Mouse (Mus musculus) bone marrow macrophage, adult 2 months (primary cell): Measurements from ENCODE around the gene E2f8. TPM values are rescaled to one million over a fixed set of nuclear protein-coding genes. Genes with fewer than 3 reads are reported as not detected.

Experiments
- H3K27ac ChIP-seq: 2 replicates; pipeline ENCODE4 v1.5.1; 2012; ENCODE audit warnings: low read depth, low read length; ENCODE audit not compliant: insufficient read depth
- H3K4me1 ChIP-seq: 2 replicates; pipeline ENCODE4 v1.6.1; 2012; ENCODE audit warnings: low read length; ENCODE audit not compliant: control insufficient read depth, insufficient read depth
- H3K4me3 ChIP-seq: 2 replicates; pipeline ENCODE4 v1.5.1; 2012; ENCODE audit warnings: mild to moderate bottlenecking, low read length, moderate library complexity; ENCODE audit not compliant: insufficient read depth
- CTCF ChIP-seq: IDR thresholded peaks from 2 replicates; pipeline ENCODE4 v1.5.1; 2012; ENCODE audit warnings: low read depth, mild to moderate bottlenecking, low read length, moderate library complexity
- POLR2A ChIP-seq: IDR thresholded peaks from 2 replicates; pipeline ENCODE4 v1.6.1; 2012; ENCODE audit warnings: mild to moderate bottlenecking, low read depth, low read length, borderline replicate concordance
- polyA plus RNA-seq: library from polyadenylated mRNA; stranded (reverse); fragments of >200 nt; gene quantifications from 2 replicates; pipeline ENCODE4 v1.2.4, GENCODE M21; 2012; ENCODE audit not compliant: missing spikeins, insufficient read depth, insufficient read length

E2f8 gene
- polyA plus RNA-seq, 1 experiment: 21.1 TPM

- peak overlapping the region; percentile 74 for H3K27ac ChIP-seq
Measured at GRCm38 (mm10) chr7:48909342-48909671, 27.9 kb upstream of the E2f8 start.

GRCm38 (mm10) chr7:48908521-48909341, 27.3 kb upstream of the E2f8 start, which contains the start of gene Nav2:
Nav2 (plus strand) TSS chr7:48908716.
- Histone ChIP-seq H3K4me1 (peaks cover 15% of the 10 kb centered on the region), H3K27ac (peak within 1 kb of the TSS; percentile 74), H3K4me3 (no peak within 1 kb of the TSS; the same call in 1 of the 2 replicates)
- no peak for TF ChIP-seq POLR2A
- no peak for TF ChIP-seq CTCF

More at GRCm38 (mm10) chr7:48909342-48909671, 27.9 kb upstream of the E2f8 start:
- Histone ChIP-seq H3K4me3 (no peak overlapping the region), H3K4me1 (peaks cover 15% of the 10 kb centered on the region)
- no peak for TF ChIP-seq POLR2A
- no peak for TF ChIP-seq CTCF

- TF ChIP-seq CTCF: no peak
- no peak for TF ChIP-seq POLR2A
- Histone ChIP-seq H3K27ac (no peak overlapping the region), H3K4me3 (no peak overlapping the region), H3K4me1 (no peaks in the 10 kb centered on the region)
Measured at GRCm38 (mm10) chr7:48902454-48902853, 21.1 kb upstream of the E2f8 start.

DNA sequence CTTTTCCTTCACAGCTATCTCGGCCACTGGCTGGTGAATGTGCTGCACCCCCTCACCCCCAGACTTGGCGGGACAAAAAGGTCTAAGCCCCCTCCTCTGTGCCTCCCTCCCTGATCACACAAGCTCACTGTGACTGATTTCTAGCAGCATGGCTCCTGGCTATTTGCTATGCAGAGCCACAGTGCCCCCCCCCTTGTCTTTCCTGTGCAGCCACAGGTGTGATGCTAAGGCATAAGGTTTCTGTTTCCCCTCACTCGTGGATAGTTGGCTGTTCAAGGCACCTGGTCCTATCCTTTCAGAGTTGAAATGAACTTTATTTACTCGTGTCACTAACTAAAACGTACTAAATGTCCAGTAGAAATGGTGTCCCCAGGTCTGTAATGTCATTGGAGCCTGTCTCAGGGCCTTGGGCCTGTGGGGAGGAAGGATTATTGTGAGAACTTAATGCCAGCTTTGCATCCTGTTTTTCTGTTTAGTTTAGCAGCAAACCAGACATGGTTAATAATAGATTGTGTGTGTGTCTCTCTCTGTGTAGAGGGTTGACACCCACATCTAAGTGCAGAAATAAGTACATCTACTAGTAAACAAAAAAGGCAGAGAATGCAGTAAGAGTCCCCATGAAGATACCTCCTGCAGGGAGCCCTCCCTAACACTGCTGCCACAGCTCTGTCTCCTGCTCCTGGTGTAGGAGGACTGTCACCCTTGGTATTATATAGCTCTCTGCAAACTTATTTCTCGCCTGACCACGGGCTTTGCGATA, 19.2 kb upstream of the E2f8 start:
- 0 out of 2 replicates have a peak, but pooled peaks cover 2% of the 10 kb centered on the region for H3K4me1 ChIP-seq

DNA sequence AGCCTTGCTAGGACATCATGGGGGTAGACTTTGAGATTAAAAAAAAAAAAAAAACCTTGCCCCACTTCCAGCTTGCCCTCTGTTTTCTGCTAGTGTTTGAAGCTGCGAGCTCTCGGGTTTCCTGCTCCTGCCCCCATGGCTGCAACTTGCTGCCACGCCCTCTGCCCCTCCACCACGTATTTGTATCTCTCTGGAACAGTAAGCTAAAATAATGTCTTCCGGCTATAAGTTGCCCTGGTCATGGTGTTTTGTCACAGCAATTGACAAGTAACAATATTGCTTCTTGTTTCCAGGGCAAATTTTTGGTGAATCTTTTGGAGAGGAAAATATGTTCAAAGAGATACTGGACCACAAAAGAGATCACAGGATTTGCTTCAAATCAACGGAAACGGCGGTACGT, 17.0 kb upstream of the E2f8 start:
- no peak for TF ChIP-seq CTCF
- no peak for TF ChIP-seq POLR2A
- H3K4me1 ChIP-seq: peaks cover 5% of the 10 kb centered on the region; the same call in 1 of the 2 replicates

More for the DNA sequence above, 19.2 kb upstream of the E2f8 start:
- no peak for TF ChIP-seq CTCF
- Histone ChIP-seq H3K27ac (no peak overlapping the region), H3K4me3 (no peak overlapping the region)

DNA sequence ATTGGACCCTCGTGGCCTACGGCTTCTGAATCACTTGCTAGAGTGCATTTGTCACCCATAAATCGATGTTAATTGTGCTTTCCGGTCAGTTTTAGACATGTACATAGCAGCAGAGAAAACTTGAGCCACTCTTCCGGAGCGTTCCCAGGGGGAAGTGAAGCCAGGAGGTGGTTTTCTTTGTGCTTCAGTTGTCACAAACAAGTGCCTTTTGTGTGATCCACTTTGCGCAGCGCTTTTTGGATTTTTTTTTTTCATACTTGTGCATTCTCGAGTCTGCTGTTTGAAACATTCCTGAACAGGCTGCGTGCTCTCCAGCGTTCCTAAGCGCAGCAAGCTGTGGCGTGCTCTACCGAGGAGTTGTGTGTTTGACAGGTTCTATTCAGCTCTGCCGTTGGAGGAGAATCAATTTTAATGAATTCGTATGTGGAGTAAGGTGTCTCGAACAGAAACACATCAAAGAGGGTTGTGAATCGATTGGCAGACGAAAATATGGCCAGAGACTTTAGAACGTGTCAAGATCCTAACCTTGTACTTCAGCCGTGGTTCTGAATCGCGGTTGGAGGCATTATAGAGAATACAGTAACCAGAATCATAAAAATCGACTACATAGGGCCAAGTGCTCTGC, 16.3 kb upstream of the E2f8 start:
- H3K4me1 ChIP-seq: peaks cover 5% of the 10 kb centered on the region; the same call in 1 of the 2 replicates
- TF ChIP-seq POLR2A (no peak), CTCF (no peak)
- H3K27ac ChIP-seq: no peak overlapping the region
- H3K4me3 ChIP-seq: no peak overlapping the region

More for the DNA sequence above, 17.0 kb upstream of the E2f8 start:
- Histone ChIP-seq H3K4me3 (no peak overlapping the region), H3K27ac (no peak overlapping the region)

DNA sequence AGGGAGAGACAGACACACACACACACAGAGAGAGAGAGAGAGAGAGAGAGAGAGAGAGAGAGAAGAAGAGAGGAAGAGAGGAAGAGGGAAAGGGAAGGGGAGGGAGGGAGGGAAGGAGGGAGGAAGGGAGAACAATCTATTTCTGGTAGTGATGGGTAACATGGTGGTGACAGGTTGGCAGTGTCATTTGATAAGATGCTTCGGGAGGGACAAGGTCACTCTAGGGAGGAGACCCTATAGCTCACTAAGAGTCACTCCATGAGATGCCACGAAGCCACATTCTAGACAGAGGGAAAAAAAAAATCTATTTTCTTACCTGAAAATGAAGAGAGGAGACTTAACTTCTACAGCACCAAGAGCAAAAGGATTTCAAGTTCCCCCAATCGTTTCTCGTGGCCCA, 14.7 kb upstream of the E2f8 start:
- TF ChIP-seq POLR2A (no peak), CTCF (no peak)
- no peak overlapping the region for H3K4me3 ChIP-seq
- H3K27ac ChIP-seq: no peak overlapping the region
- peaks cover 5% of the 10 kb centered on the region; the same call in 1 of the 2 replicates for H3K4me1 ChIP-seq

- no peak for TF ChIP-seq POLR2A
- Histone ChIP-seq H3K27ac (no peak overlapping the region), H3K4me1 (peaks cover 5% of the 10 kb centered on the region; the same call in 1 of the 2 replicates), H3K4me3 (no peak overlapping the region)
Measured at GRCm38 (mm10) chr7:48895475-48895874, 14.1 kb upstream of the E2f8 start.

- no peak overlapping the region for H3K27ac ChIP-seq
- peaks cover 5% of the 10 kb centered on the region; the same call in 1 of the 2 replicates for H3K4me1 ChIP-seq
- no peak for TF ChIP-seq POLR2A
- no peak for TF ChIP-seq CTCF
- no peak overlapping the region for H3K4me3 ChIP-seq
Measured at GRCm38 (mm10) chr7:48894763-48895162, 13.4 kb upstream of the E2f8 start.
